Mouse (Mus musculus): ENCODE measurements around the gene Ubash3b.

Gene Ubash3b

GRCm38 (mm10) chr9:41166886-41167285, 5.4 kb upstream of the Ubash3b start:
- peak; percentile 63 for DNase-seq (ENCODE audit: low read depth)

GRCm38 (mm10) chr9:41162363-41162762, 866 bp upstream of the Ubash3b start:
- no peak for DNase-seq (ENCODE audit: low read depth)

- peak; percentile 65 for DNase-seq (ENCODE audit: low read depth)
Measured at GRCm38 (mm10) chr9:41160536-41161176, 841 bp downstream of the Ubash3b start.

GRCm38 (mm10) chr9:41159223-41159622, 2.3 kb downstream of the Ubash3b start:
- no peak for DNase-seq (ENCODE audit: low read depth)

- DNase-seq (ENCODE audit: low read depth): no peak
Measured at GRCm38 (mm10) chr9:41157872-41158567, 3.5 kb downstream of the Ubash3b start.

- DNase-seq (ENCODE audit: low read depth): peak; percentile 61
Measured at GRCm38 (mm10) chr9:41157020-41157871, 4.3 kb downstream of the Ubash3b start.

- DNase-seq (ENCODE audit: low read depth): peak; percentile 52
Measured at GRCm38 (mm10) chr9:41156720-41157019, 4.8 kb downstream of the Ubash3b start.

- no peak for DNase-seq (ENCODE audit: low read depth)
Measured at GRCm38 (mm10) chr9:41156006-41156719, 5.3 kb downstream of the Ubash3b start.

- DNase-seq (ENCODE audit: low read depth): no peak
Measured at GRCm38 (mm10) chr9:41153979-41154378, 7.5 kb downstream of the Ubash3b start.

GRCm38 (mm10) chr9:41153050-41153449, 8.4 kb downstream of the Ubash3b start:
- DNase-seq (ENCODE audit: low read depth): peak; percentile 38

- no peak for DNase-seq (ENCODE audit: low read depth)
Measured at GRCm38 (mm10) chr9:41151491-41151890, 10.0 kb downstream of the Ubash3b start.

GRCm38 (mm10) chr9:41149896-41150295, 11.6 kb downstream of the Ubash3b start:
- DNase-seq (ENCODE audit: low read depth): no peak

GRCm38 (mm10) chr9:41149079-41149676, 12.3 kb downstream of the Ubash3b start:
- DNase-seq (ENCODE audit: low read depth): no peak

- DNase-seq (ENCODE audit: low read depth): no peak
Measured at GRCm38 (mm10) chr9:41148600-41148999, 12.9 kb downstream of the Ubash3b start.

GRCm38 (mm10) chr9:41147203-41147842, 14.2 kb downstream of the Ubash3b start:
- no peak for DNase-seq (ENCODE audit: low read depth)

GRCm38 (mm10) chr9:41143825-41144224, 17.7 kb downstream of the Ubash3b start:
- DNase-seq (ENCODE audit: low read depth): no peak

- peak; percentile 41 for DNase-seq (ENCODE audit: low read depth)
Measured at GRCm38 (mm10) chr9:41143115-41143514, 18.4 kb downstream of the Ubash3b start.

GRCm38 (mm10) chr9:41141026-41141425, 20.5 kb downstream of the Ubash3b start:
- DNase-seq (ENCODE audit: low read depth): peak; percentile 67

- no peak for DNase-seq (ENCODE audit: low read depth)
Measured at GRCm38 (mm10) chr9:41138987-41139808, 22.3 kb downstream of the Ubash3b start.

GRCm38 (mm10) chr9:41136691-41137467, 24.6 kb downstream of the Ubash3b start:
- no peak for DNase-seq (ENCODE audit: low read depth)
